Mouse (Mus musculus): ENCODE data around the gene Limch1. TPM values are rescaled to one million over a fixed set of nuclear protein-coding genes. Genes with fewer than 3 reads are reported as not detected.
A peak's percentile ranks its signal among the peaks of the same experiment; 100 is the strongest.

The Limch1 gene
- polyA plus RNA-seq, 2 experiments: 44.4 to 85.3 TPM

DNA sequence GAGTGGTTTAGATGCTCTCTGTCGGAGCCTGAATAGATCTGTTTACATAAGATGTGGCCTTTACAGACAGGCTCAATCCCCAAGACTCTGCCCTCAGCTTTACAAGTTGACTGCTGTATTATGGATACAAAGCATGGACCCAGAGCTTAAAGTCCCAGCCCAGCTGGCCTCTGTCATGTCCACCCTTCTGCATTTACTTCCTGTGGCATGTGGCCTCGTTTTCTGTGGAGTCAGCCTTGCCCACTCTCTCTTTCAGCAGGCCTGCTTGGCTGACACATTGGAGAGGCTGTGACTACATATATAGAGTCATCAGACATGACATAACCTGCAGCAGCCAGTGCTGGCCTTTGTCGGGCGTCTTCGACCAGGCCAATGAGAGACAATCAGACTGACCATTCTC, 37.8 kb upstream of the Limch1 start:
- Histone ChIP-seq H3K9ac (ENCODE audit: low read depth, low read length, severe bottlenecking) (no peak overlapping the region), H3K4me2 (replicated peaks; ENCODE audit: low read depth, low read length, severe bottlenecking) (no peak overlapping the region), H3K27ac (replicated peaks; ENCODE audit: low read depth, low read length) (no peak overlapping the region), H3K36me3 (ENCODE audit: control insufficient read depth, insufficient read depth, low read length) (no peaks in the 10 kb centered on the region), H3K27me3 (ENCODE audit: control insufficient read depth, insufficient read depth, low read length) (no peaks in the 10 kb centered on the region), H3K4me3 (replicated peaks; ENCODE audit: low read length) (no peak overlapping the region), H3K9me3 (ENCODE audit: control insufficient read depth, low read length) (no peaks in the 10 kb centered on the region), H3K4me1 (ENCODE audit: control insufficient read depth, insufficient read depth, low read length) (peaks cover 2% of the 10 kb centered on the region; the same call in 1 of the 2 replicates)
- no peak for DNase-seq (ENCODE audit: low spot score)
- 81% methylated on average over 5 of the region's 5 CpGs for WGBS
- TF ChIP-seq POLR2A (IDR thresholded peaks at IDR 0.05; ENCODE audit: borderline replicate concordance, extremely low read depth, insufficient read depth, insufficient read length): no peak
- ATAC-seq (ENCODE audit: low FRiP score, low read depth): no peak

DNA sequence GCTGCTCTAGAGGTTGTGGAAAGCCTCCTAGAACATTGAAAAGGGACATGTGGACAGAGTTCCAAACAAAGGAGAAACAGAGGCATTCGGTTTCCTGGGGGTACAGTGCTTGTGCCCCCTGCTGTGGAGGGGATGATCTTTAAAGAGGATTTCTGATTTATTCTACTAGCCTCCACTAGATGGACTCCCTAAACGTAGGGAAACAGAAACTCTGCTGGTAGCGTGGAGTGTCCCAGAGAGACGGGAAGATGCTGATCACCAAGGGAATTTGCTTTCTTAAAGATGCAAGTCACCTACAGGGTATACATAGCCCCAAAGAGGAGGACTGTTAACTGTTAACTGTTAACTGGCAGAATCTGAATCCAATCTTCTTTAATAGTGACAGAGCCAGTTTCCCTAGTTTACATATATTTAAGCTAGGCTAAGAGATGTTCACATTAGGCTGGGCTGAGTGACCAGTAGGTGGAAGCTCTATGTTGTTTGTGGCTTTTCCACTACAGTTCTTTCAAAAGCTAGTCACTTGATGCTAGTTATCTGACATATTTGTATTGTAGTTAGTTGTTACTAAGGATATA, 35.1 kb upstream of the Limch1 start:
- 24% methylated on average over 4 of the region's 4 CpGs for WGBS
- Histone ChIP-seq H3K27me3 (ENCODE audit: control insufficient read depth, insufficient read depth, low read length) (no peaks in the 10 kb centered on the region), H3K4me3 (replicated peaks; ENCODE audit: low read length) (no peak overlapping the region), H3K9me3 (ENCODE audit: control insufficient read depth, low read length) (no peaks in the 10 kb centered on the region), H3K27ac (replicated peaks; ENCODE audit: low read depth, low read length) (no peak overlapping the region), H3K4me2 (replicated peaks; ENCODE audit: low read depth, low read length, severe bottlenecking) (no peak overlapping the region), H3K9ac (ENCODE audit: low read depth, low read length, severe bottlenecking) (no peak overlapping the region), H3K4me1 (ENCODE audit: control insufficient read depth, insufficient read depth, low read length) (peaks cover 2% of the 10 kb centered on the region; the same call in 1 of the 2 replicates), H3K36me3 (ENCODE audit: control insufficient read depth, insufficient read depth, low read length) (no peaks in the 10 kb centered on the region)
- ATAC-seq (ENCODE audit: low FRiP score, low read depth) (no peak), DNase-seq (ENCODE audit: low spot score) (peak; percentile 44)
- TF ChIP-seq POLR2A (IDR thresholded peaks at IDR 0.05; ENCODE audit: borderline replicate concordance, extremely low read depth, insufficient read depth, insufficient read length): no peak

DNA sequence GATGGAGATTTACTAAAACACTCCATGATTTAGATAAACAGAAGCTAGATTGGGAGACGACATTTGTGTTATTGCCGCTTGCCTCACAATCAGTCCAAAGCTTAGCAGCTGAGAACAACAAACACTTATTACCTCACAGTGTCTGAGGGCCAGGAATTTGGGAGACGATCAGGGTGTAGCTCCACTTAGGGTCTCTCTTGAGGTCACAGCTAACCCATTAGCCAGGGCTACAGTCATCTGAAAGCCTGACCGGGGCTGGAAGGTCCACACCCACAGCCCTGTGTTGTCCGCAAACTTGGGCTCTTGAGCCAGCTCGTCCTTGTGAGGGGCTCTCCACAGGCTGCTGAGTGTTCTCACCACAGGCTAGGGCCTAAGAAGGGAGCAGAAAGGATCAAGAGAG, 32.8 kb upstream of the Limch1 start:
- 71% methylated on average over 6 of the region's 6 CpGs for WGBS
- no peak for ATAC-seq (ENCODE audit: low FRiP score, low read depth)
- H3K27ac ChIP-seq (replicated peaks; ENCODE audit: low read depth, low read length): no peak overlapping the region

DNA sequence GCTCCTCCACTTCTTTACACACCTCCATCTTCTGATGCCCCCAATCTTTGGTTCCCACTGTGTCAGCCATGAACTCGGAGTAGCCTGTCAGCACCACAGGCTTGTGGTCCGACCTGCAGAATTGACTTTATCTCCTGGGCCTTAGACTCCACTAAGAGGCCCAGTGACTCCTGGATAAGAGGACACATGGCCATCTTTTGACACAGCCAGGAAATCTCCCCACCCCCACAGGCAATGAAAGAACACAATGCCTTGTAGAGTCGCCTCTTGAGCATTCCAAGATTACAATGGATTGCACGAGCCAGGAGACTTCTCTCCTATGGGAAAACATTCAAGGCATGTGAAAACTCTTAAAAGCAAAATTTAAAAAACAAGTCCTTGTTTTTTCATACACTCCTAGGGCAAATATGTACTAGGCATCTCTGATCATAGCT, 30.1 kb upstream of the Limch1 start:
- Histone ChIP-seq H3K9ac (ENCODE audit: low read depth, low read length, severe bottlenecking) (no peak overlapping the region), H3K9me3 (ENCODE audit: control insufficient read depth, low read length) (no peaks in the 10 kb centered on the region), H3K27me3 (ENCODE audit: control insufficient read depth, insufficient read depth, low read length) (no peaks in the 10 kb centered on the region), H3K4me1 (ENCODE audit: control insufficient read depth, insufficient read depth, low read length) (peaks cover 2% of the 10 kb centered on the region; the same call in 1 of the 2 replicates), H3K4me3 (replicated peaks; ENCODE audit: low read length) (no peak overlapping the region), H3K27ac (replicated peaks; ENCODE audit: low read depth, low read length) (no peak overlapping the region), H3K4me2 (replicated peaks; ENCODE audit: low read depth, low read length, severe bottlenecking) (no peak overlapping the region), H3K36me3 (ENCODE audit: control insufficient read depth, insufficient read depth, low read length) (no peaks in the 10 kb centered on the region)
- no peak for ATAC-seq (ENCODE audit: low FRiP score, low read depth)
- no peak for DNase-seq (ENCODE audit: low spot score)
- no peak for TF ChIP-seq POLR2A (IDR thresholded peaks at IDR 0.05; ENCODE audit: borderline replicate concordance, extremely low read depth, insufficient read depth, insufficient read length)
- 70% methylated on average over 4 of the region's 4 CpGs for WGBS

More for the DNA sequence above, 32.8 kb upstream of the Limch1 start:
- H3K9me3 ChIP-seq (ENCODE audit: control insufficient read depth, low read length): no peaks in the 10 kb centered on the region
- H3K36me3 ChIP-seq (ENCODE audit: control insufficient read depth, insufficient read depth, low read length): no peaks in the 10 kb centered on the region
- H3K4me3 ChIP-seq (replicated peaks; ENCODE audit: low read length): no peak overlapping the region
- H3K9ac ChIP-seq (ENCODE audit: low read depth, low read length, severe bottlenecking): no peak overlapping the region
- H3K4me1 ChIP-seq (ENCODE audit: control insufficient read depth, insufficient read depth, low read length): peaks cover 2% of the 10 kb centered on the region; the same call in 1 of the 2 replicates
- no peaks in the 10 kb centered on the region for H3K27me3 ChIP-seq (ENCODE audit: control insufficient read depth, insufficient read depth, low read length)
- DNase-seq (ENCODE audit: low spot score): no peak
- H3K4me2 ChIP-seq (replicated peaks; ENCODE audit: low read depth, low read length, severe bottlenecking): no peak overlapping the region
- no peak for TF ChIP-seq POLR2A (IDR thresholded peaks at IDR 0.05; ENCODE audit: borderline replicate concordance, extremely low read depth, insufficient read depth, insufficient read length)

DNA sequence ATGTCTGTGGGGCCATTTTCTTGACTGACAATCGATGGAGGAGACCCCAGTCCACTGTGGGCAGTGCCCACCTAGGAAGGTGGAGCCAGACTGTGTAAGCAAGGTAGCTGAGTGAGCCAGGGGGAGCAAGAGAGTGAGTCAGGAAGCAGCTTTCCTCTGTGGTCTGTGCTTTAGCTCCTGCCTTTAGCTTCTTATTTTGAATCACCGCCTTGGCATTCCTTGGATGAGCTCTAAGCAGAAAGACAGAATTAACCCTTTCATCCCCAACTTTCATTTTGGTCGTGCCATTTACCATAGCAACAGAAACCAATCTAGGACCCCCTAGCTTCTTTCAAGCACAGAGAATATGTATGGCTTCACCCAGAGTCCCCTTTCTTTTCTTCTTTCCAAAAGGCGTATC, 27.7 kb upstream of the Limch1 start:
- DNase-seq (ENCODE audit: low spot score) (no peak), ATAC-seq (ENCODE audit: low FRiP score, low read depth) (no peak)
- Histone ChIP-seq H3K27ac (replicated peaks; ENCODE audit: low read depth, low read length) (no peak overlapping the region), H3K4me3 (replicated peaks; ENCODE audit: low read length) (no peak overlapping the region), H3K36me3 (ENCODE audit: control insufficient read depth, insufficient read depth, low read length) (no peaks in the 10 kb centered on the region), H3K4me1 (ENCODE audit: control insufficient read depth, insufficient read depth, low read length) (peaks cover 5% of the 10 kb centered on the region), H3K4me2 (replicated peaks; ENCODE audit: low read depth, low read length, severe bottlenecking) (no peak overlapping the region), H3K9me3 (ENCODE audit: control insufficient read depth, low read length) (no peaks in the 10 kb centered on the region), H3K27me3 (ENCODE audit: control insufficient read depth, insufficient read depth, low read length) (no peaks in the 10 kb centered on the region), H3K9ac (ENCODE audit: low read depth, low read length, severe bottlenecking) (no peak overlapping the region)
- WGBS: 46% methylated on average over 4 of the region's 4 CpGs
- no peak for TF ChIP-seq POLR2A (IDR thresholded peaks at IDR 0.05; ENCODE audit: borderline replicate concordance, extremely low read depth, insufficient read depth, insufficient read length)
